Mouse (Mus musculus): Measurements from ENCODE around the gene Dhx36. TPM values are rescaled to one million over a fixed set of nuclear protein-coding genes. Genes with fewer than 3 reads are reported as not detected.

The Dhx36 gene
- total and polyA plus RNA-seq, 2 experiments from 2014 or later: 29.0 to 90.5 TPM

- DNase-seq (no peak), ATAC-seq (no peak)
- no peak overlapping the region for H3K9ac ChIP-seq
- H3K9me3 ChIP-seq (ENCODE audit: low read length): no peaks in the 10 kb centered on the region
- H3K4me1 ChIP-seq (ENCODE audit: insufficient read depth): no peaks in the 10 kb centered on the region
- TF ChIP-seq CTCF (IDR thresholded peaks at IDR 0.05; ENCODE audit: low read depth): no peak
- no peaks in the 10 kb centered on the region for H3K27me3 ChIP-seq (ENCODE audit: insufficient read depth, low read length)
- H3K36me3 ChIP-seq (ENCODE audit: insufficient read depth): peaks cover 28% of the 10 kb centered on the region
- H3K4me2 ChIP-seq (ENCODE audit: low read depth): no peak overlapping the region
- 92% methylated on average over 2 of the region's 2 CpGs for WGBS
- no peak overlapping the region for H3K4me3 ChIP-seq (ENCODE audit: low read depth, low read length)
- H3K27ac ChIP-seq (ENCODE audit: low read depth, low read length): no peak overlapping the region
Measured at GRCm38 (mm10) chr3:62484340-62484739, 22.5 kb downstream of the Dhx36 start.

- Histone ChIP-seq H3K27ac (ENCODE audit: low read depth, low read length) (no peak overlapping the region), H3K9ac (no peak overlapping the region), H3K4me2 (ENCODE audit: low read depth) (no peak overlapping the region), H3K4me1 (ENCODE audit: insufficient read depth) (no peaks in the 10 kb centered on the region), H3K36me3 (ENCODE audit: insufficient read depth) (peaks cover 64% of the 10 kb centered on the region), H3K27me3 (ENCODE audit: insufficient read depth, low read length) (no peaks in the 10 kb centered on the region), H3K4me3 (ENCODE audit: low read depth, low read length) (no peak overlapping the region), H3K9me3 (ENCODE audit: low read length) (no peaks in the 10 kb centered on the region)
- WGBS: 95% methylated on average over 1 of the region's 1 CpGs
- ATAC-seq (no peak), DNase-seq (no peak)
- no peak for TF ChIP-seq CTCF (IDR thresholded peaks at IDR 0.05; ENCODE audit: low read depth)
Measured at GRCm38 (mm10) chr3:62470179-62470578, 36.6 kb downstream of the Dhx36 start.

- H3K9me3 ChIP-seq (ENCODE audit: low read length): no peaks in the 10 kb centered on the region
- no peaks in the 10 kb centered on the region for H3K27me3 ChIP-seq (ENCODE audit: insufficient read depth, low read length)
- no peak for TF ChIP-seq CTCF (IDR thresholded peaks at IDR 0.05; ENCODE audit: low read depth)
- no peak overlapping the region for H3K27ac ChIP-seq (ENCODE audit: low read depth, low read length)
- H3K36me3 ChIP-seq (ENCODE audit: insufficient read depth): peaks cover 55% of the 10 kb centered on the region
- WGBS: 90% methylated on average over 3 of the region's 3 CpGs
- no peak overlapping the region for H3K4me3 ChIP-seq (ENCODE audit: low read depth, low read length)
- no peak for ATAC-seq
- no peak overlapping the region for H3K4me2 ChIP-seq (ENCODE audit: low read depth)
- no peak for DNase-seq
- H3K4me1 ChIP-seq (ENCODE audit: insufficient read depth): no peaks in the 10 kb centered on the region
- no peak overlapping the region for H3K9ac ChIP-seq
Measured at GRCm38 (mm10) chr3:62464276-62464675, 42.5 kb downstream of the Dhx36 start.

GRCm38 (mm10) chr3:62459483-62459882, 47.3 kb downstream of the Dhx36 start:
- DNase-seq (no peak), ATAC-seq (no peak)
- WGBS: 80% methylated on average over 6 of the region's 6 CpGs
- H3K27ac ChIP-seq (ENCODE audit: low read depth, low read length): no peak overlapping the region
- H3K9ac ChIP-seq: no peak overlapping the region
- H3K36me3 ChIP-seq (ENCODE audit: insufficient read depth): peaks cover 31% of the 10 kb centered on the region
- no peak overlapping the region for H3K4me3 ChIP-seq (ENCODE audit: low read depth, low read length)
- 0 out of 2 replicates have a peak, but pooled peaks cover 4% of the 10 kb centered on the region for H3K4me1 ChIP-seq (ENCODE audit: insufficient read depth)
- H3K4me2 ChIP-seq (ENCODE audit: low read depth): no peak overlapping the region
- H3K27me3 ChIP-seq (ENCODE audit: insufficient read depth, low read length): no peaks in the 10 kb centered on the region
- no peaks in the 10 kb centered on the region for H3K9me3 ChIP-seq (ENCODE audit: low read length)
- no peak for TF ChIP-seq CTCF (IDR thresholded peaks at IDR 0.05; ENCODE audit: low read depth)

GRCm38 (mm10) chr3:62458284-62459013, 48.4 kb downstream of the Dhx36 start:
- peak; percentile 86 for TF ChIP-seq CTCF (IDR thresholded peaks at IDR 0.05; ENCODE audit: low read depth)

GRCm38 (mm10) chr3:62455854-62456253, 51.0 kb downstream of the Dhx36 start:
- peak overlapping the region; percentile 58 for H3K27ac ChIP-seq (ENCODE audit: low read depth, low read length)
- peaks cover 16% of the 10 kb centered on the region for H3K36me3 ChIP-seq (ENCODE audit: insufficient read depth)
- no peak for TF ChIP-seq CTCF (IDR thresholded peaks at IDR 0.05; ENCODE audit: low read depth)
- no peak overlapping the region for H3K4me3 ChIP-seq (ENCODE audit: low read depth, low read length)
- ATAC-seq (peak; percentile 84), DNase-seq (peak; percentile 54)
- H3K27me3 ChIP-seq (ENCODE audit: insufficient read depth, low read length): no peaks in the 10 kb centered on the region
- no peak overlapping the region for H3K9ac ChIP-seq
- 13% methylated on average over 1 of the region's 1 CpGs for whole genome bisulfite sequencing
- H3K4me1 ChIP-seq (ENCODE audit: insufficient read depth): peaks cover 10% of the 10 kb centered on the region; the same call in 1 of the 2 replicates
- no peak overlapping the region for H3K4me2 ChIP-seq (ENCODE audit: low read depth)
- no peaks in the 10 kb centered on the region for H3K9me3 ChIP-seq (ENCODE audit: low read length)

More at GRCm38 (mm10) chr3:62458284-62459013, 48.4 kb downstream of the Dhx36 start:
- Histone ChIP-seq H3K27me3 (ENCODE audit: insufficient read depth, low read length) (no peaks in the 10 kb centered on the region), H3K27ac (ENCODE audit: low read depth, low read length) (no peak overlapping the region), H3K4me2 (ENCODE audit: low read depth) (no peak overlapping the region), H3K9ac (no peak overlapping the region), H3K4me3 (ENCODE audit: low read depth, low read length) (no peak overlapping the region), H3K9me3 (ENCODE audit: low read length) (no peaks in the 10 kb centered on the region), H3K36me3 (ENCODE audit: insufficient read depth) (peaks cover 24% of the 10 kb centered on the region), H3K4me1 (ENCODE audit: insufficient read depth) (peaks cover 10% of the 10 kb centered on the region; the same call in 1 of the 2 replicates)
- peak; percentile 61 for ATAC-seq
- WGBS: 37% methylated on average over 6 of the region's 6 CpGs
- peak; percentile 78 for DNase-seq

- Histone ChIP-seq H3K9ac (no peak overlapping the region), H3K27me3 (ENCODE audit: insufficient read depth, low read length) (no peaks in the 10 kb centered on the region), H3K9me3 (ENCODE audit: low read length) (no peaks in the 10 kb centered on the region), H3K4me3 (ENCODE audit: low read depth, low read length) (no peak overlapping the region), H3K4me1 (ENCODE audit: insufficient read depth) (peaks cover 10% of the 10 kb centered on the region; the same call in 1 of the 2 replicates), H3K36me3 (ENCODE audit: insufficient read depth) (no peaks in the 10 kb centered on the region), H3K27ac (ENCODE audit: low read depth, low read length) (peak overlapping the region; percentile 47; the same call in 1 of the 2 replicates), H3K4me2 (ENCODE audit: low read depth) (no peak overlapping the region)
- 14% methylated on average over 3 of the region's 3 CpGs for WGBS
- DNase-seq (peak; percentile 41), ATAC-seq (peak; percentile 37; the same call in 1 of the 2 replicates)
- TF ChIP-seq CTCF (IDR thresholded peaks at IDR 0.05; ENCODE audit: low read depth): no peak
Measured at GRCm38 (mm10) chr3:62454096-62454495, 52.7 kb downstream of the Dhx36 start.

Measured in forebrain, postnatal 0 days (tissue).